In genomic region chr4:54106976-54107375, GRCm38 (mm10) we compare ENCODE assay signal across 21 mouse cellular contexts.
"Had no signal": no experiment of that assay in that cellular context is flagged by ENCODE, and none has a peak within 500 bp of the region (broad histone marks: within the 10 kb centered on the region; RNA-seq: fewer than 3 reads in every experiment).

No protein-coding gene starts in this region.

- H3K4me1 ChIP-seq: liver, embryonic 13.5 days; liver, embryonic 15.5 days; lung, embryonic 15.5 days; megakaryocyte, embryonic 14.5 days; neural tube, embryonic 15.5 days had no signal

- H3K9ac ChIP-seq: liver, embryonic 13.5 days; liver, embryonic 15.5 days; liver, postnatal 0 days; lung, embryonic 15.5 days; neural tube, embryonic 13.5 days; neural tube, embryonic 15.5 days had no signal

- ATAC-seq: liver, postnatal 0 days; lung, postnatal 0 days had no signal

- H3K9me3 ChIP-seq: liver, embryonic 13.5 days; liver, embryonic 15.5 days; lung, embryonic 15.5 days; neural tube, embryonic 13.5 days; neural tube, embryonic 15.5 days had no signal

- H3K27ac ChIP-seq: liver, embryonic 13.5 days; liver, embryonic 15.5 days; lung, embryonic 15.5 days; macrophage; neural tube, embryonic 13.5 days; neural tube, embryonic 15.5 days had no signal

- H3K4me3 ChIP-seq: liver, embryonic 13.5 days; liver, embryonic 15.5 days; lung, embryonic 15.5 days; megakaryocyte, embryonic 14.5 days; myocyte; neural tube, embryonic 13.5 days; neural tube, embryonic 15.5 days had no signal

- H3K36me3 ChIP-seq: liver, embryonic 13.5 days; liver, embryonic 15.5 days; lung, embryonic 15.5 days; neural tube, embryonic 13.5 days; neural tube, embryonic 15.5 days had no signal

- H3K27me3 ChIP-seq: liver, embryonic 13.5 days; liver, embryonic 15.5 days; lung, embryonic 15.5 days; megakaryocyte, embryonic 14.5 days; neural tube, embryonic 13.5 days; neural tube, embryonic 15.5 days had no signal

- DNase-seq: liver, embryonic 13.5 days; liver, postnatal 0 days; lung, adult 2 months; lung, postnatal 14 days; lung, postnatal 36 days; retina, postnatal 1 day; right cerebral cortex, adult 18-20 months; right cerebral cortex, postnatal 25 days; right cerebral cortex, postnatal 4 days; spleen, adult 18-20 months; thymus, adult 18-20 months; thymus, postnatal 14 days; thymus, postnatal 36 days had no signal

- H3K4me2 ChIP-seq: liver, embryonic 13.5 days; liver, embryonic 15.5 days; lung, embryonic 15.5 days; neural tube, embryonic 13.5 days; neural tube, embryonic 15.5 days had no signal
